Mouse (Mus musculus) MEL (cell line): ENCODE results near the gene Pdlim1.

Source experiments
- BHLHE40 ChIP-seq: IDR thresholded peaks from 2 replicates; pipeline ENCODE4 v1.6.1; 2012; ENCODE audit warnings: low read depth, mild to moderate bottlenecking, inconsistent platforms, low read length, improper control_type of control experiment, borderline replicate concordance
- CHD1 ChIP-seq: IDR thresholded peaks from 2 replicates; pipeline ENCODE4 v1.6.1; 2012; ENCODE audit warnings: low read depth, mild to moderate bottlenecking, inconsistent platforms, low read length, improper control_type of control experiment
- CTCF ChIP-seq, 3 experiments: IDR thresholded peaks in 2 of 3; conservative IDR thresholded peaks in 1 of 3; 2 replicates each; pipeline ENCODE4 v1.5.1; 2011 to 2012; ENCODE audit warnings: low read length in 3 of 3, low read depth in 2 of 3, mild to moderate bottlenecking in 2 of 3, improper control_type of control experiment in 1 of 3, inconsistent platforms in 1 of 3, mixed read lengths in 1 of 3, moderate library complexity in 1 of 3; ENCODE audit not compliant: control insufficient read depth in 1 of 3, insufficient read depth in 1 of 3, poor library complexity in 1 of 3, severe bottlenecking in 1 of 3
- GATA1 ChIP-seq: IDR thresholded peaks from 2 replicates; pipeline ENCODE4 v1.6.1; 2011; ENCODE audit warnings: low read depth, low read length, improper control_type of control experiment
- KAT2A ChIP-seq: conservative IDR thresholded peaks from 2 replicates; pipeline ENCODE4 v1.6.1; 2012; ENCODE audit warnings: low read depth, low read length, improper control_type of control experiment, inconsistent platforms
- MAFK ChIP-seq: IDR thresholded peaks from 2 replicates; pipeline ENCODE4 v1.6.1; 2011; ENCODE audit warnings: low read depth, mild to moderate bottlenecking, low read length, improper control_type of control experiment, borderline replicate concordance
- MAX ChIP-seq: IDR thresholded peaks from 2 replicates; pipeline ENCODE4 v1.6.1; 2011; ENCODE audit warnings: low read length, improper control_type of control experiment
- POLR2A ChIP-seq, 2 experiments: IDR thresholded peaks; 2 replicates each; pipeline ENCODE4 v1.6.1; 2011 to 2012; ENCODE audit warnings: low read length in 2 of 2, mild to moderate bottlenecking in 2 of 2, control low read depth in 1 of 2, improper control_type of control experiment in 1 of 2, low read depth in 1 of 2, moderate library complexity in 1 of 2; ENCODE audit not compliant: control insufficient read depth in 1 of 2, insufficient read depth in 1 of 2, poor library complexity in 1 of 2
- RAD21 ChIP-seq: IDR thresholded peaks from 2 replicates; pipeline ENCODE4 v1.6.1; 2011; ENCODE audit warnings: mild to moderate bottlenecking, low read depth, low read length, improper control_type of control experiment
- TAL1 ChIP-seq: IDR thresholded peaks from 2 replicates; pipeline ENCODE4 v1.6.1; 2012; ENCODE audit warnings: mild to moderate bottlenecking, inconsistent platforms, low read length, moderate library complexity, mixed read lengths
- TCF12 ChIP-seq: IDR thresholded peaks from 2 replicates; pipeline ENCODE4 v1.6.1; 2014; ENCODE audit warnings: low read depth, mild to moderate bottlenecking, inconsistent platforms, low read length, improper control_type of control experiment, moderate library complexity
- UBTF ChIP-seq: IDR thresholded peaks from 2 replicates; pipeline ENCODE4 v1.6.1; 2012; ENCODE audit warnings: low read depth, mild to moderate bottlenecking, inconsistent platforms, low read length, improper control_type of control experiment, moderate library complexity, borderline replicate concordance; ENCODE audit not compliant: insufficient read depth
- USF1 ChIP-seq: IDR thresholded peaks from 2 replicates; pipeline ENCODE4 v1.6.1; 2014; ENCODE audit warnings: low read depth, mild to moderate bottlenecking, inconsistent platforms, low read length, improper control_type of control experiment, moderate library complexity
- ZKSCAN1 ChIP-seq: IDR thresholded peaks from 2 replicates; pipeline ENCODE4 v1.6.1; 2012; ENCODE audit warnings: low read depth, mild to moderate bottlenecking, inconsistent platforms, low read length, improper control_type of control experiment, moderate library complexity

DNA sequence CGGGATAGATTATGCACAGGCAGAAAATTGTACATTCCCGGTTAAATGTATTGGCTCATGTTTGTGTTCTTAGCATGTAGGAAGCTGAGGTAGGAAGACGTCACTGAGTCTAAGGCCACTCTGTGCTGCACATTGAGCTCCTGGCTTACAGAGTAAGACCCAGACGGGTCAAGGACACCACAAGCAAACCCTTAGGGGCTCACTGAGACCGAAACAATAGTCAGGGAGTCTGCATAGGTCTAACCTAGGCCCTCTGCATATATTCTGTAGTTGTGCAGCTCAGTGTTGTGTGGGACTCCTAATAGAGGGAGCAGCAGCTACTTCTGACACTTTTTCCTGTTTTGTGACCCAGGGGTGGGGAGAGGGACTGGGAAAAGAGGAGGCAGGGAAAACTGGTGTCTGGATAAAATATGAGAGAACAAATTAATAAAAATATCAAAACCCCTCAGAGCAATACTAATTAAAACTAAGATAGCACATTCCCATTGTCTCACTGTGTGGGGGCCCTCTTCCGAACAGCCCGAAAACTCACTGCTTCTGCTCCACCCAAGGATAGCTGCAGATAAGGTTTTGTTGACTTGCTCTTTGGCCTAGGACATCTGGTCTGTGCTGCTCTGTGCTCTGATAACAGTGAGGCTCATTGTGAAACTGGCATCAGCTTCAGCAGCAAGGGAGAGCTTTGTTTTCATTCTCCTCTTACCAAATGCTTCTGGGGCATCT lies 25.6 kb upstream of the Pdlim1 start:
- TF ChIP-seq CTCF (IDR thresholded peaks at IDR 0.05 in 2 of 3, conservative IDR thresholded peaks at IDR 0.05 in 1 of 3; ENCODE audit: control insufficient read depth in 1 of 3, insufficient read depth in 1 of 3, low read depth in 2 of 3, low read length in 3 of 3, poor library complexity in 1 of 3, severe bottlenecking in 1 of 3) (no peak), KAT2A (no peak), POLR2A (IDR thresholded peaks at IDR 0.05; ENCODE audit: control insufficient read depth in 1 of 2, insufficient read depth in 1 of 2, low read depth in 1 of 2, low read length in 2 of 2, poor library complexity in 1 of 2) (no peak), BHLHE40 (no peak), ZKSCAN1 (no peak), CHD1 (no peak), RAD21 (no peak), GATA1 (0 out of 2 replicates have a peak, but pooled peaks have one; percentile 24), USF1 (no peak), TCF12 (no peak), MAFK (no peak), MAX (no peak), UBTF (no peak), TAL1 (no peak)
